Mouse (Mus musculus) bone marrow, adult 2 months (tissue): Measurements from ENCODE around the gene Nudt22.

Source experiments
- CTCF ChIP-seq: fragments of 200-500 bp; IDR thresholded peaks from 2 replicates; pipeline ENCODE4 v1.5.1; 2011; ENCODE audit warnings: low read length, control low read depth; ENCODE audit not compliant: control insufficient read depth, insufficient read depth
- POLR2A ChIP-seq: fragments of 200-500 bp; IDR thresholded peaks from 2 replicates; pipeline ENCODE4 v1.6.1; 2011; ENCODE audit warnings: low read depth, mild to moderate bottlenecking, control low read depth, low read length, borderline replicate concordance; ENCODE audit not compliant: control insufficient read depth

- TF ChIP-seq CTCF: no peak
- peak; percentile 42; the same call in 1 of the 2 replicates for TF ChIP-seq POLR2A
Observed at GRCm38 (mm10) chr19:6992011-6992858, 3.7 kb downstream of the Nudt22 start, which contains the start of gene Dnajc4.
